Mouse (Mus musculus): ENCODE data around the gene Gm21789. TPM values are rescaled to one million over a fixed set of nuclear protein-coding genes. Genes with fewer than 3 reads are reported as not detected.
"Not testable (repeated sequence)": the region's sequence is repeated elsewhere in the genome, so short reads cannot be mapped to it uniquely, and the experiment has no call there.

Gm21789 gene
- not detected in 2 replicates for polyA plus RNA-seq (2012; rRNA removed)

DNA sequence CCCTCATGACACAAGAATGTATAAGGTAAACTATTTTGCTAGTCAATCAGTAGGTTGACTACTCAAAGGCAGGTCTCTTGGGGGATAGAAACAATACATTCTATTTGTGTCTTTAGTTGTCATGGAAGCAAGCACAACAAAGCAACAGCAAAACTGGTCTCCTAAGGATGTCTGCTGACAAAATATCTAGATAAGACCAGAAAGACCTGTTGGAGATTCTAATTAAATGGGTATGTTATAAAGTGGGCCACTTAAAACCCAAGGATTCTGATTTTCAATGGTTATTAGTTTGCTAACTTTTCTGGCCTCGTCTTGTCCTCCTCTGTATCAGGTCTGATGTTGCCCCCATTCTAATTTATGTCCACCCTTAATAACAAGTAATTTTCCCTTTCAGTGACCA, at the start of gene Gm21789:
TSS of gene Gm21789 (plus strand) at position 301 of the 400 bp plus-strand sequence.
- not testable (repeated sequence) for DNase-seq (ENCODE audit: low read depth)

DNA sequence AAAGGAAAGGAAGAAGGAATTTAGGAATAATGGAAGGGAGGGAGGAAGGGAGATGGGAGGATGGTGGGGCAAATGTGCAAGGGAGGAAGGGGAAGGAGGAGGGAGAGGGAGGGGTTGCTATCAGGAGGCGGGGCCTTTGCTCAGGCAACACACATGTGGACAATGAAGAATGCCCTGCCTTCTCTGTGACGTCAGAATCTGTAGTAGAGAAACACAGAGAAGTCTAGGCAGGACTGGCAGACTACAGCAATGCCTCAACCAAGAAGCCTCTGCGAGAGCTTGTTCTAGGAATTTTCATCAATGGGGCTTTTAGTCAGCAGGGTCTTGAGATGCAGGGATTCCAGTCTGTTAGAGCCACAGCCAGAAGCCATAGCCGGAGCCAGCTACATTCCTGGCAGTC, 47.2 kb upstream of the Gm21789 start, which contains the start of gene Btbd35f30:
TSS of gene Btbd35f30 (plus strand) at position 301 of the 400 bp plus-strand sequence.
- not testable (repeated sequence) for DNase-seq (ENCODE audit: low read depth)

DNA sequence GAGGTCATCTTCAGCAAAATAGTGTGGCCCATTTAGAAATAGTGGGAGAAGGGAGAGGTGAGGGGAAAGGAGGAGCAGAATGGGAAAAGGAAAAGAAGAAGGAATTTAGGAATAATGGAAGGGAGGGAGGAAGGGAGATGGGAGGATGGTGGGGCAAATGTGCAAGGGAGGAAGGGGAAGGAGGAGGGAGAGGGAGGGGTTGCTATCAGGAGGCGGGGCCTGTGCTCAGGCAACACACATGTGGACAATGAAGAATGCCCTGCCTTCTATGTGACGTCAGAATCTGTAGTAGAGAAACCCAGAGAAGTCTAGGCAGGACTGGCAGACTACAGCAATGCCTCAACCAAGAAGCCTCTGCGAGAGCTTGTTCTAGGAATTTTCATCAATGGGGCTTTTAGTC, 32.0 kb downstream of the Gm21789 start, which contains the start of gene Btbd35f5:
TSS of gene Btbd35f5 (plus strand) at position 301 of the 400 bp plus-strand sequence.
- DNase-seq (ENCODE audit: low read depth) = not testable (repeated sequence)

Other genes with a start within 250 kb of the Gm21789 start
- gene Btbd35f21, start 215.7 kb upstream of the Gm21789 start, polyA plus RNA-seq (2012; rRNA removed) = not detected in 2 replicates
- not detected in 2 replicates for gene Btbd35f30, start 47.1 kb upstream of the Gm21789 start, polyA plus RNA-seq (2012; rRNA removed)
- not detected in 2 replicates for gene Btbd35f5, start 32.1 kb downstream of the Gm21789 start, polyA plus RNA-seq (2012; rRNA removed)

Measured in gonadal fat pad, adult 2 months (tissue).